Mouse (Mus musculus): ENCODE measurements at regions not wholly inside any gene's neighbourhood (a gene's known extent, or its start where the extent isn't known, plus 50 kb on each side); places are given as distances from the start of the nearest gene placed in this dataset.

DNA sequence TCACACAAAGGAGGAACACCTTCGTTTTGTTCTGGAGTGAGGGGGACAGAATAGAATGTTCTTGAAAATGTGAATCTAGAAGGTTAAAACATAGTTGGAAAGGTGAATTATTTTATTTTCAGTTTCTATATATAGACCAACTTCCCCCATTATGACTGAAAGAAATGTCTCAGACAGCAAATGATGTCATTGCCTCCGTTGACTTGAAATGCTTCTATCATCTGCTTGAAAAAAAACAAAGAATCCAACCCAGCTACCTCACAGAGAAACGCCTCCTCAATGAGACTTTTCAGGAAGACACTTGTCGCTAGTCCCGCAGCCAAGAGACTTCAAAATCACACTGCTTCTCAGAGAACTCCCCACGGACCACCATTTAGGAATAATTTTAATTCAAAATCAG lies 65.1 kb upstream of the Commd3 start:
- TF ChIP-seq CTCF (IDR thresholded peaks at IDR 0.05; ENCODE audit: low read depth) (no peak), EP300 (IDR thresholded peaks at IDR 0.05; ENCODE audit: low read depth) (no peak)
